Mouse (Mus musculus): ENCODE results near the gene Fmod. TPM values are rescaled to one million over a fixed set of nuclear protein-coding genes. Genes with fewer than 3 reads are reported as not detected.
A peak's percentile ranks its signal among the peaks of the same experiment; 100 is the strongest.

The Fmod gene
- total RNA-seq, 1 experiment from 2014 or later = not detected

DNA sequence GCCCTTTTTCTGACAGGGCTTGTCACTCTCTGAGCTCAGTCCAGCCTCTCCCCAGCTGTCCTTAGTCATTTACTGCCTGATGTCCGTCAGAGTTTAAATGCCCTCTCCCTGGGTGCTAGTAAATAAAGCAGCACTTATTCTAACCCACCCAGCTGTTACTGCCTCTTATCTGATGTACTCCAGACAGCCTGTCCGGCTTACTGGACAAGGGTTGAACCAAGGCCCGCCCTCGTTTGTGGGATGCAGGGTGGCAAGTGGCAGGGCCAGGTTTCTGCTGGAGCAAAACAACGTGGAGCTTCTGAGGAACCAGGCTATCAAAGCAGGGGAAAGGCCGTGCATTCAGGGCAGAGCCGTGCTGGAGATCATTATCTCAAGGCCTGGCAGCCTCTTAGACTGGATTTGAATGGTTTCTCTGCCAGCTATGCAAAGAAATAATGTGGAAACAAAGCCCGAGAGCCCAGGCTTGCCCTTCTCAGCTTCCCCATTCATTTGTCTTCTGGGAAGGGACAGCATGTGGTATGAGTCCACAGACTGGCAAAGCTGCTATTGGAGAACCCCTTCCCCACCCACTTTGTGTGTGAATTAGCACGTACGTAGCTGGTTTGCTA is 34.5 kb downstream of the Fmod start:
- ATAC-seq (replicated peaks; ENCODE audit: insufficient number of reproducible peaks, low FRiP score, low TSS enrichment, poor library complexity, severe bottlenecking) = no peak

DNA sequence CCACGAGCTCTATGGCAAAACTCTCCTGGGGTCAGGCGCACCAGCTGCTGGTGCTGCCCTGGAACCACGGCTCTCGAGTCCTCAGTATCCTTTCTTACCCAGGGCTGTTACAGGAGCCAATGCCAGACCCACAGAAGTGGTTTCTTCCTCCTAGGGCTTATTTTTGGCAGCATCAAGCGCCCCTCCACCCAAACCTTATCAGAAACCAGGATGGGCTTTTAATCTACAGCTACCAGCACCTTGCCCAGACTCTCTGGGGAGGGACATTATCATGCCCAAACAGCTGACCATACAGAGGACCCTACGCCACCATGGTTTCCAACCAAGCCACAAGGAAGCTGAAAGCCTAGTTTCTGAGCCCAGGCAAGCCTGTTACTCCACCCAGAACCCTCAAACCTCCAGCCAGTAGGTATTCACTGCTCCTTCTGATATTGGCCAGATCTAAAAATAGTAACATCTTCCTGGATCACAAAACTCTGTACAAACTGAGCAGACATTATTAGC is 36.1 kb downstream of the Fmod start:
- no peak for ATAC-seq (replicated peaks; ENCODE audit: insufficient number of reproducible peaks, low FRiP score, low TSS enrichment, poor library complexity, severe bottlenecking)

DNA sequence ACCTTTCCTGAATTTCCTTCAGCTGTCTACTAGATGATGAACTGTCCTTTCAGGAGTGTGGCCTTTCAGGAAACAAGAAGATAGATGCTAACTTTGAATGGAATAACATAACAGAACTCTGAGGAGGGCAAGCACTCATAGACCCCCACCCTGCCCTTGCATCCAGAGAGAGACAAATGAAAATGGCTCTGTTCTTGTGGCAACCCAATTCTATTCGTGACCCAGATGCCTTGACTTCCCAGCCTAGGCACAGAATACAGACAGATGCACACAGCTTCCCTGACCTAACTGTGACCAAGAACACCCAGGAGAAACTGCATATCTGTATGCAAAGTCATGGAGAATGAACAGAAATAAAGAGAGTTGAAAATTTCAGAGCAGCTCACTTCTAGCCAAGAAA is 36.6 kb downstream of the Fmod start:
- no peak for ATAC-seq (replicated peaks; ENCODE audit: insufficient number of reproducible peaks, low FRiP score, low TSS enrichment, poor library complexity, severe bottlenecking)

DNA sequence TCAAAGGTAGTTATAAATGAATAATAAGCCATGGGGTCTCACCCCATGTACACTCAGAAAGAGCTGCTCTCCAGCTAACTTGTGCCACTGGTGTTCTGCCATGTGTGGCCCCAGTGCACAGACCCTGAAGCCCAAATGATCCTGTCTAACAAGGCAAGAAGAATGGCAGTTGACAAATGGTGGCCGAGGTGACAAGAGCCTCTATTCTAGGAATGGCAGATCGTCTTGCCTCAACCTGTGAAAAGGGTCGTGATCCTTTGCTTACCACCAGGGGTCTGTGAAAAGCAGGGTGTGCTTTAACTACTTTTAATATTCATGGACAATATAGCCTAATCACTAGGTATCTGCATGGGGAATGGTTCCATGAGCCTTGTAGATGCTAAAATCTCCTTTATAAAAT is 37.1 kb downstream of the Fmod start:
- ATAC-seq (replicated peaks; ENCODE audit: insufficient number of reproducible peaks, low FRiP score, low TSS enrichment, poor library complexity, severe bottlenecking) = no peak

DNA sequence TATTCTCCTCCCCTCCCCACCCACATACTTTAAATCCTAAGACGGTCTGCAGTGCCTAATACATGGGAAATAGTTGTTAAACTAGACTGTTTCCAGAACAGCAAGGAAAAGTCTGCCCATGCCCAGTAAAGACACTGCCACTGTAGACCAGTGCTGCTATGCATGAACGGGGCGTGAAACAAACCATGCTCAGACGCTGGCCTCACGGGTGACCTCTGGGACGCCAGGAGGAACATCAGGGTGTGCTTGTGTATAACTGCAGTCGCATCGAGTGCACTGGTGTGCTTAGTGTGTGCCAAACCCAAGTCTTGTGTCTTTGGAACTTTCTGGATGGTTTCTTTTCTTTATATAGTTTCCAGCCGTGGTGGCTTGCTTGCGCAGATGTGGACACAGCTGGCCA is 37.6 kb downstream of the Fmod start:
- no peak for ATAC-seq (replicated peaks; ENCODE audit: insufficient number of reproducible peaks, low FRiP score, low TSS enrichment, poor library complexity, severe bottlenecking)

DNA sequence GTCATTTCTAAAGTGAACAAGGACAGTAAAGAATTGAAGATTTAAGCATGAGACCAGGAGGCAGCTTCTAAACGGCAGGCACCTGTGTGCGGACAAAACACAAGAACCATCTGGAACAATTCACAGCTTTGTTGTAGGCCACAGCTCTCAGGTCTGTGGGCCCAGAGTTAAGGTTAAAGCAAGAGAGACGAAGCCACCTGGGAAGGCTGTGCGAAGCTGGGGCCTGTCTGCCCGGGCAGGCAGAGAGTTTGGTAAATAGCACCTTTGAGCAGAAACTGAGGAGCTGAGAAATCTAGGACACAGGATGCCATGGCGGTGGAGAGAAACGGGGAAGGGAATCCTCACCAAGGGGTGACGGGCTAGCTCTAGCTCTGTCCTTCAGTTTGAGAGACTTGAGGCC is 38.5 kb downstream of the Fmod start:
- ATAC-seq (replicated peaks; ENCODE audit: insufficient number of reproducible peaks, low FRiP score, low TSS enrichment, poor library complexity, severe bottlenecking) = no peak

DNA sequence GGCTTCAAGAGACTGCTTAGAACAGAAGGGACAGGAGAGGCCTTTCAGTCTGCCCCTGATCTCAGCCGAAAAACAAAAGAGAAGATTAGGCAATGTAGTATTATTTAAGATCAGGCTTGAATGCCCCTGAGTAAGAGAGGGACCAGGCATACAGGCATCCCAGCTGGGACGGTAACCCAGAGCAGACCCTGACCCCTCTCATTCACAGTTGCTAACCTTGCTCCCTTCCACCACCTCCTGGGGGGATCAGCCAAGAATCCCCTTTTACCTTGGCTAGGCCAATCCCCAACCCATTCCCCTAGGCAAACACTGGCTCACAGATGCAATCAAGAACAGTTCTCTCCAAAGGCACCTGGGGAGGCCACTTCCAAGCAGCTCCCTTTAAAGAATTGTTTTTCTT is 39.7 kb downstream of the Fmod start:
- no peak for ATAC-seq (replicated peaks; ENCODE audit: insufficient number of reproducible peaks, low FRiP score, low TSS enrichment, poor library complexity, severe bottlenecking)

DNA sequence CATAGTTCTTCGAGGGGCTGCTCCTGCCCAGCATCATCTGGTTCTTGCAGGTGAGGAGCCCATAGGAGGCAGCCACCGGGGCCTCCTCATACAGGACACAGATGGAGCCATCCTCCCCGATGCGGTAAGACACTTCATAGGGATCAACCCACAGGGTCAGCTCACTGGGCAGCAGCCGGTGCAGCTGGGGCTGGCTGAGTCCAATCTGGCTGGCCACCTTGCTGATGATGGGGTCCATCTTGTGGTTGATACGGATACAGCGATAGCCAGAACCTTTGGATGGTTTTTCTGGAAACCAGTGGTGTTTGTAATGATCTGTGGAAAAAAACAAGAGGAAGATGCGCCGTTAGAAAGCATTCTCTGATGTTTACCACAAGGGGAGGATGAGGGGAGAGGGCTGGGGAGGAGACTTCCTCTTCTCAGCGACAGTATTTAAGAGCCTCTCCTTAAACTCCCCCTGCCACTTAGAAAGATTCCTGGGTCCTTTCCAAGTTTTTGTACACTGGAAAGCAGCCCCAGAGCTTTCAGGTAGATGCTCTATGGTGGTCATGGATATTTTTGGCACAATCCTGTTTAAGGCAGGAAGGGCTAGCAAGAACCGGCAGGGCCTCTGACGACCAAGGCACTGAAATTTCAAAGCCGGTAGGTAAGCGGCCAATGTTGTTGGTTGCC is 40.5 kb downstream of the Fmod start:
- peak; percentile 9; the same call in 1 of the 2 replicates for ATAC-seq (replicated peaks; ENCODE audit: insufficient number of reproducible peaks, low FRiP score, low TSS enrichment, poor library complexity, severe bottlenecking)

DNA sequence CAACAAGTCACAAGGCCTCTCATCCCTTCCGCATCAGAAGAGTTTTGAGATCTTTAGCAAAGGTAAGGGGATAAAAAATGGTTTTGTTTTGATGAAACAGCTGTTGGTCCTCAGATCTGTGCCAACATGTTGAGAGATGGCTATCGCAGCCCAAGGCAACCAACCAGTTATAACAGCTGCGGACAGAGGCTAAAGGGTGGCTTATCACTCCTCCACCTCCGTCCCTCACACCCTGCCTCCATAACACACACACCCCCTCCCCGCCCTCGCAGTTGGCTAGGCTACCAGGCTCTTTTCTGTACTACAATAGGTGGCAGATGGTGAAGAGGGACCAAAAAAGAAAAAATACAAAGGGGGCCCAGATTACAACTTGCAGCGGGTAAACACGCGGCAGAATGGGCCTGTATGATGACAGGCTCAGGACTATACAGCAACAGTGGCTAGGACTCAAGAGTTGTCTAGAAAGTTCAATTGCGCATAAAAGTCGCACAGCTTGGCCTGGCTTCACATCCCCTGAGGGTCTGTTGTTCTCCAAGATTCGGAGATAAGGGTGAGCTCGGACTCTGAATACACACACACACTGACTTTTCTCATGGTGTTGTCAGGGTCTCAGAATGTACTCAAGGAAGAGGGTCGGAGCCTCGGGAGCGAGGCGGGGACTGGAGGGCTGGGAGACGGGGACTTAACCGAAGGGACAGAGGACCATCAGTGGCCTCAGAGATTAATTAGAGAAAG is 41.2 kb downstream of the Fmod start:
- ATAC-seq (replicated peaks; ENCODE audit: insufficient number of reproducible peaks, low FRiP score, low TSS enrichment, poor library complexity, severe bottlenecking) = peak; percentile 10; the same call in 1 of the 2 replicates

DNA sequence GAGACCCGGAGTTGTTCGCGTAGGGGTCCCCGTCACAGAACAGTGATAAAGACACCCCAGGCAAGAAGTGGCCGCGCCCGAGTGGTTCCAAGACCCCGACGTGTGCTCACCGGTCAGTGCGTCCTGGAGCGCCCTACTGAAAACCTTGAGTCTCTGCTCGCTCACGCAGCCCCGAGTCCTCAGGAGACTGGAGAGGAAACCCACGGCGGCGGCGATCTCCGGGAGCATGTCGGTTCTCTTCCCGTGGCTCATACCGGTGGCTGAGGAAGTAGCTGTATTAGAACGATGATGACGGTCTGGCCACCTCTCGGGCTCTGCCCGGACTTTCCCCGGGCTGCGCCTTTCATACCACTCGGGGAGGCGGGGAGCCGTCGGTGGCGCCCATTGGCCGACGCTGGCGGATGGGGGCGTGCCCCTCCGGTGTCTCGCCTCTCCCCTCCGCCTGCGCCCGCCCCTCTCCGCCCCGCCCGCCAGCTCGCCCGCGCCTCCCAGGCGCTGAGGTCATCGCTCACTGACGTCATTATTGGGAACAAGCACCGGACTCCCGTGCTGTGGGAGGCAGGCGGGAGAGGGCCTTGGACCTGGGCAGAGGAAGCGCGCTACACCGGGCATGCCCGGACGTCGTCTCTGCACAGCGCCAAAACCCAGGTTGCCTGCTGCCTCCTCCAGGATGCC is 41.9 kb downstream of the Fmod start, which contains the start of gene Btg2:
Gene Btg2 (minus strand): TSS at position 319 of the 675 bp plus-strand sequence.
- peak; percentile 78 for ATAC-seq (replicated peaks; ENCODE audit: insufficient number of reproducible peaks, low FRiP score, low TSS enrichment, poor library complexity, severe bottlenecking)

DNA sequence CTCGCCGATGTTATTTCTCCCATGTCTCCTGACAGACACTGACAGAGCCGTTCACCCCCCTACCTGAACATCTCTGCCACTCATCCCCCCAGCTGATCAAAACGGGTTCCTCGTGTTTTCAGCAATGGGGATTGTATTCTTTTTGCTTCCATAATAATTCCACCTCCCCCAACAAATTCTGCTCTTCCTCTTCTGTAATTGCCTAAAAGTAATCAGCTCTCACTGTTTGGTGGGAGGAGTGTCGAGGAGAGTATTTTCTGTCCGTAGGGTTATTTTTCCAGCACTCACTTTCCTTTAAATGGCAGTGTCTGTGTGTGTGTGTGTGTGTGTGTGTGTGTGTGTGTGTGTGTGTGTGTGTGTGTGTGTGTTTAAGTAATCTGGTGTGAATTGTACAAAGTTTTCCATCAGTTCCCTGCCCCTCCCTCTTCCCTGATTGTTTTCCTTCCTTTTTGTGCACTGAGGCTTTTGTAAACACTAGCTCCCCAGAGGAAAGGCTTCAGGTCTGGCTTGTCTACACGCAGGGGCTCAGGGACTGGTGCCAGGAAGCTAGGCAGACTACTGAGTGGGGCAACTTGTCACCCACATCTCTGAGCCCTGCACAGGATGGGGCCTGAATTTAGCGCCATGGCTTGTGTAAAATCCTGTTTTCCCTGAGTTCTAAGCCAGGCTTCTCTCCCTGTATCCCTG is 42.6 kb downstream of the Fmod start:
- ATAC-seq (replicated peaks; ENCODE audit: insufficient number of reproducible peaks, low FRiP score, low TSS enrichment, poor library complexity, severe bottlenecking) = no peak

DNA sequence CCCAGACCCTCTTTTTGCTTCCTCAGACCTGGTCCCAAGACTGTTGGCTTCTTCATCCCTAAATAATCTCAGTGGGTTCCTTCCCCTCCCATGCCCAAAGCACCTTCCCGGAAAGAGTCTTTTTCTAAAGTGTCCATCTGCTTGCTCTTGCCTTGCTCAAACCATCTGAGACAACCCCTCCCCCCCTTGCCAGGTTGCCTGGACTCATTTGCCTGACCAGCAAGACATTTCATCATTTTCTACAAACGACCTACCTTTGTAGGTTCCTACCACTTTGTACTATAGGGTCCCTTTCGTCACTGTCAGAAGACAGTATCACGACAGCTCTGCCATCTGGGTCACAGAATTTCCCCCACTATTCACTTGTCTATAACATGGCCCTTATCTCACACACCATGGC is 43.4 kb downstream of the Fmod start:
- no peak for ATAC-seq (replicated peaks; ENCODE audit: insufficient number of reproducible peaks, low FRiP score, low TSS enrichment, poor library complexity, severe bottlenecking)

DNA sequence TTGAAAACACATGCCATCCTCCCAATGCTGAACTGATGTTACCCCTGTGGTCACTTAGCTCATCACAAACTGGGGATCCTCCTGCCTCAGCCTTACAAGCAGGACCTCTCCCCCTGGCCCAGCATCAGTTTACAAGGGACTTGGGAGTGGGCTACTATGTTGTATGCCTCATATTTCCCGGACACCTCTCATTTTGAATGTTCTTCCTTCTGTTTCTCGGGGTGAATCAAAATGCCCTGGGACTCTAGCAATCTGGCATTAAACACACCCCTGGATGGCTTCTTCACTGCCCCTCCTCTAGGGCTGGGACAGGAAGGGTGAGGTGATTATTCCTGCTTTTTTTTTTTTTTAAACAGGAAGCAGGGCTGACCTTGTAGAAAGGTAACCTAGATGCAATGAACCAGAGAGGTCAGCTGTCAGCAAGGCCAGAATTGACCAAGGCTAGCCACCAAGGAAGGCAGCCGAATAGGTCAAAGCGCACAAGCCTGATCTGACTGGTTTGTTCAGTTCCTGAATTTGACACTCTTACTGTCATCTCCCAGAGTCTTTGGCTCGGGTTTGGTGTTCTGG is 43.9 kb downstream of the Fmod start:
- ATAC-seq (replicated peaks; ENCODE audit: insufficient number of reproducible peaks, low FRiP score, low TSS enrichment, poor library complexity, severe bottlenecking) = no peak

DNA sequence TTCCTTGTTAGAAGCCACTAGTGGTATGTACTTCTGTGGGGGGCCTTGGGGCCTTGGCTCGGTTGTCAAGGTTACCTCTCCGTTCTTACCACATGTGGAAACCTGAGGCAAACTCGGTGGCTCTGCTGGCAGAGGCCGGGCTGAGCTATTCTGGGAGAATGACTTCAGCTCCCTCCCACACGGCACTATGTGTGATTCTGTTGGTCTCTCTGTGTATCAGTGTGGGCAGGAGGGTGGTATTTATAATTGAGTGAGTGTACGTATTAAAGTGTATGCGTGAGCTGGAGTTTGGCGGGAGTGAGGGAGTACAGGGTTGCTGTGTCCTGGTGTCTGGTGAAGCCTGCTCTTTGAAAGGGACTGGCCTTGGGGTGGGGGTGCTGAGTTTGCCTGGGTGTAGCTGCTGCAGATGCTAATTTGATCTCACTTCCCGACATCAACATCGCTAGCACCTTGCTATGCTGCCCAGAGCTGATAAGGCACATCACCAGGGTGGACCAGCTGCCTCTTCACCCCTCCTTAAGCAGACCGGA is 46.0 kb downstream of the Fmod start:
- no peak for ATAC-seq (replicated peaks; ENCODE audit: insufficient number of reproducible peaks, low FRiP score, low TSS enrichment, poor library complexity, severe bottlenecking)

DNA sequence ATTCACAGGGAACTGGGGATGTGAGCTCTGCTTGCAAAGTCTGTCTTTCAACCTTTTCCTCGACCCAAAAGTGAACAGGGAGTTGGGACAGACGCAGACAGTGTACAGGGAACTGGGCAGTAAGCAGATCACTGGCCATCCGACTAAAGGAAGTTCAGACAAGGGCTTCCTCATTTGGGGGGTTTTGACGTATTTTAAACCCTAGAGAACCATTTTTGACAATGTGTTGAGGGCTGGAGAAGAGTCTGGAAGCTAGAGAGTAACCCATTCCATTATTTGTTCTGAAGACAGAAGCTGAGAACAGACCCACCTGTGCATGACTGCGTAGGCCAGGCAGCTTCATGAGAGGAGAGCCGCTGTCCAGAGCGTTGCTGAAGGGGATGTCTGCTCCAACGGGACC is 46.6 kb downstream of the Fmod start:
- ATAC-seq (replicated peaks; ENCODE audit: insufficient number of reproducible peaks, low FRiP score, low TSS enrichment, poor library complexity, severe bottlenecking) = no peak

DNA sequence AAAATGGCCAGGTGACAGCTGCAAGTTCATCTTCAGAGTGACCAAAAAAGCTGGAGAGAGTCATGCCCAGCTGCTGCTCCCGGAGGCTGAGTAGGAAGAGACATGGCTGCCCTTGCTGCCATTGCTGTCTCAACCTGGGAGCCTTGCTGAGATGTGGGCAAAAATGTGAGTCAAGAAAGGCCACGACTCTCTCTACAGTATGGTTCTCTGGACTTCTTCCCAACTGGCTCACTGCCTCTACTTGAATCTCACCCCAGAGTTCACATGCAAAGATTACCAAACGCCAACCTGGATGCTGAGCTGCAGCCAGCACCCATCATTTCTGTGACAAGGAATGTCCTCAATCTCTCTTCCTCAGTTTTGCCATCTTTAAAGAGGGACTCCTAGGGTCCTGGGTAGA is 47.1 kb downstream of the Fmod start:
- no peak for ATAC-seq (replicated peaks; ENCODE audit: insufficient number of reproducible peaks, low FRiP score, low TSS enrichment, poor library complexity, severe bottlenecking)

DNA sequence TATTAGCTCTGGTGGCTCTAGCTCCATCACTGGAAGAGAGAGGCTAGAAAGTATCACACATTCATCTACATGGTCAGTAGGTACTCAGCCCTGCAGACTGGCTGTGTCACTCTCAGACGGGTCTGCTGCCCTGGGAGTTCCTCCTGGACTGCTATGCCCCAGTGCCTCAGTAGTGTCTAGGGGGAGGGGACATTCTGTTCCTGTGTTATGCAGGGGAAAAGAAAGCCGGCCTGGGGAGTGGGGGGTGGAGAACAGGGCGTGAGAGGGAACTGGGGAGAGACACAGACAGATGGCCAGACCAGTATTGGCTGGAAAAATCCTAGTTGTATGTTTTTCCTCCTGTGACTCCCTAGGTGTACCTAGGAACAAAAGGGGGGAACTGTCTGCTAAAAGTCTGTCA is 49.0 kb downstream of the Fmod start:
- no peak for ATAC-seq (replicated peaks; ENCODE audit: insufficient number of reproducible peaks, low FRiP score, low TSS enrichment, poor library complexity, severe bottlenecking)

DNA sequence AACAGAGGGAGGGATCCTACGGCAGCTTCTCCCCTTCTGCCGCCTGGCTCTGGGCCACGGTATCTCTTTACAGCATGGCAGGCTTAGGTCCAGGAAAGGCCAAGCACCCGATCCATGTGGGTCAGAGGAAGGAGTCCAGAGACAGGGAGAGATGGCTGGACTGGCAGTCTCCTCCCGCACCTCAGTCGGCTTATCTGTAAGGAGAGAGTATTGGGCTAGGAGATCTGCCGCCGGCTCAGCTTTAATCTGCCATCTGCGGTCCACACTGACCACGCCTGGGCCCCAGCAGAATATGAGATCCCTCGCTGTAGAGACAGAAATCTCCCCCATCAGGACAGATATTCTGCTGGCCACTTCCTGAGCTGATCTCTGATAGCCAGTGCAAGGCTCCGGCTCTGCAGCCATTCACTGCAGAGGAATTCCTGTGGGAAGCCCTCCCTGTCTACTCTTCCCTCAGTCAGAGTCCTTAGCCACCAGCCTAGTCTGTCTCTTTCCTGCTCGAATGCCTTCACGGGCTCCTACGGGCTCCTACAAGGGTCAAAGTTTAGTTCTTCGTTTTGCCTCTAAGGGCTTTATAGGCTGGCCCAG is 49.9 kb downstream of the Fmod start:
- ATAC-seq (replicated peaks; ENCODE audit: insufficient number of reproducible peaks, low FRiP score, low TSS enrichment, poor library complexity, severe bottlenecking) = no peak
